Mouse (Mus musculus) ES-E14 (cell line): ENCODE data around the gene Tmem175. TPM values are rescaled to one million over a fixed set of nuclear protein-coding genes. Genes with fewer than 3 reads are reported as not detected.

ENCODE experiments used
- DNase-seq: peaks from one replicate; pipeline ENCODE4 v3.0.0-alpha.2; 2013; ENCODE audit warnings: low read depth, low spot score
- H3K27ac ChIP-seq: 2 replicates; pipeline ENCODE4 v1.5.1; 2012; ENCODE audit warnings: low read depth, mild to moderate bottlenecking, low read length, moderate library complexity, mixed read lengths; ENCODE audit not compliant: poor library complexity, insufficient read depth, severe bottlenecking
- H3K36me3 ChIP-seq: 2 replicates; pipeline ENCODE4 v1.6.1; 2012; ENCODE audit warnings: mild to moderate bottlenecking, low read length, moderate library complexity, mixed read lengths; ENCODE audit not compliant: control insufficient read depth, poor library complexity, insufficient read depth, severe bottlenecking
- H3K4me1 ChIP-seq, 2 experiments: fragments of 150-350 bp in 1 of 2; sonication (generic) in 1 of 2; 2 replicates each; pipeline ENCODE4 v1.6.1; 2012; ENCODE audit warnings: low read length in 2 of 2, mild to moderate bottlenecking in 1 of 2, mixed read lengths in 1 of 2; ENCODE audit not compliant: control insufficient read depth in 2 of 2, insufficient read depth in 2 of 2, poor library complexity in 1 of 2
- H3K4me3 ChIP-seq, 2 experiments: fragments of 150-350 bp in 1 of 2; sonication (generic) in 1 of 2; 2 replicates each; pipeline ENCODE4 v1.5.1; 2012; ENCODE audit warnings: low read length in 2 of 2, low read depth in 1 of 2, mild to moderate bottlenecking in 1 of 2, mixed read lengths in 1 of 2; ENCODE audit not compliant: insufficient read depth in 1 of 2, poor library complexity in 1 of 2, severe bottlenecking in 1 of 2
- H3K9ac ChIP-seq: 2 replicates; pipeline ENCODE4 v1.6.1; 2012; ENCODE audit warnings: low read depth, mild to moderate bottlenecking, low read length, mixed read lengths; ENCODE audit not compliant: poor library complexity, insufficient read depth, severe bottlenecking
- H3K9me3 ChIP-seq: fragments of 150-350 bp; sonication (generic); 2 replicates; pipeline ENCODE4 v1.6.1; 2012; ENCODE audit warnings: low read depth, mild to moderate bottlenecking, low read length; ENCODE audit not compliant: control insufficient read depth, insufficient read depth
- CHD2 ChIP-seq: IDR thresholded peaks from 2 replicates; pipeline ENCODE4 v1.6.1; 2014; ENCODE audit warnings: mild to moderate bottlenecking, low read depth, low read length, inconsistent platforms
- HCFC1 ChIP-seq: IDR thresholded peaks from 2 replicates; pipeline ENCODE4 v1.6.1; 2012; ENCODE audit warnings: low read length, inconsistent platforms, borderline replicate concordance; ENCODE audit not compliant: insufficient read depth
- MAFK ChIP-seq: IDR thresholded peaks from 2 replicates; pipeline ENCODE4 v1.6.1; 2014; ENCODE audit warnings: mild to moderate bottlenecking, low read depth, low read length, inconsistent platforms; ENCODE audit not compliant: insufficient read depth
- ZC3H11A ChIP-seq: IDR thresholded peaks from 2 replicates; pipeline ENCODE4 v1.6.1; 2012; ENCODE audit warnings: low read depth, mild to moderate bottlenecking, inconsistent platforms, low read length, borderline replicate concordance
- ZNF384 ChIP-seq: IDR thresholded peaks from 2 replicates; pipeline ENCODE4 v1.6.1; 2012; ENCODE audit warnings: low read depth, low read length, inconsistent platforms
- in situ Hi-C, 2 experiments: fragments of 600-800 bp; cut with MboI; formaldehyde crosslinking; loops; one replicate each; pipeline ENCODE4 v1.15.1; 2025; ENCODE audit warnings: low sequenced_read_pairs in 2 of 2, inconsistent platforms in 1 of 2; ENCODE audit not compliant: unreplicated experiment in 2 of 2
- total RNA-seq: library from RNA; depleted of rRNA; stranded (reverse); fragments of 300-350 nt; gene quantifications from 2 replicates; pipeline ENCODE4 v1.2.3, GENCODE M21; 2012

Gene Tmem175
- total RNA-seq, 1 experiment = 14.1 TPM

GRCm38 (mm10) chr5:108646343-108646660 is 16.7 kb downstream of the Tmem175 start:
- no peaks in the 10 kb centered on the region for H3K9me3 ChIP-seq
- in situ Hi-C loops = no loop called here
- no peaks in the 10 kb centered on the region for H3K4me1 ChIP-seq
- no peak overlapping the region for H3K9ac ChIP-seq
- peaks cover 18% of the 10 kb centered on the region for H3K36me3 ChIP-seq
- no peak for DNase-seq
- TF ChIP-seq HCFC1 = no peak
- no peak for TF ChIP-seq MAFK
- TF ChIP-seq CHD2 = no peak
- TF ChIP-seq ZNF384 = no peak
- TF ChIP-seq ZC3H11A = no peak
- H3K27ac ChIP-seq = no peak overlapping the region
- H3K4me3 ChIP-seq = no peak overlapping the region

- DNase-seq = no peak
- Histone ChIP-seq H3K9ac (no peak overlapping the region), H3K36me3 (peaks cover 20% of the 10 kb centered on the region), H3K27ac (no peak overlapping the region), H3K4me1 (no peaks in the 10 kb centered on the region), H3K4me3 (no peak overlapping the region), H3K9me3 (no peaks in the 10 kb centered on the region)
- TF ChIP-seq CHD2 (no peak), MAFK (no peak), ZNF384 (no peak), ZC3H11A (no peak), HCFC1 (no peak)
- in situ Hi-C loops = no loop called here
Measured at GRCm38 (mm10) chr5:108647311-108647710, 17.7 kb downstream of the Tmem175 start.

GRCm38 (mm10) chr5:108647820-108648465 is 18.4 kb downstream of the Tmem175 start:
- TF ChIP-seq ZC3H11A (no peak), ZNF384 (no peak), HCFC1 (no peak), MAFK (no peak), CHD2 (no peak)
- H3K4me3 ChIP-seq = no peak overlapping the region
- H3K27ac ChIP-seq = no peak overlapping the region
- H3K9me3 ChIP-seq = no peaks in the 10 kb centered on the region
- in situ Hi-C loops = no loop called here
- no peak for DNase-seq
- no peaks in the 10 kb centered on the region for H3K4me1 ChIP-seq
- H3K36me3 ChIP-seq = peaks cover 23% of the 10 kb centered on the region
- H3K9ac ChIP-seq = no peak overlapping the region

- H3K9ac ChIP-seq = no peak overlapping the region
- DNase-seq = no peak
- TF ChIP-seq ZNF384 (no peak), MAFK (no peak), HCFC1 (no peak), CHD2 (no peak), ZC3H11A (no peak)
- in situ Hi-C loops = no loop called here
- peaks cover 33% of the 10 kb centered on the region for H3K36me3 ChIP-seq
- H3K27ac ChIP-seq = no peak overlapping the region; the same call in 1 of the 2 replicates
- H3K4me1 ChIP-seq = no peaks in the 10 kb centered on the region
- no peaks in the 10 kb centered on the region for H3K9me3 ChIP-seq
- no peak overlapping the region for H3K4me3 ChIP-seq
Measured at GRCm38 (mm10) chr5:108648937-108649576, 19.5 kb downstream of the Tmem175 start.
